ENCODE assay signal across 11 mouse cellular contexts in the genomic region with DNA sequence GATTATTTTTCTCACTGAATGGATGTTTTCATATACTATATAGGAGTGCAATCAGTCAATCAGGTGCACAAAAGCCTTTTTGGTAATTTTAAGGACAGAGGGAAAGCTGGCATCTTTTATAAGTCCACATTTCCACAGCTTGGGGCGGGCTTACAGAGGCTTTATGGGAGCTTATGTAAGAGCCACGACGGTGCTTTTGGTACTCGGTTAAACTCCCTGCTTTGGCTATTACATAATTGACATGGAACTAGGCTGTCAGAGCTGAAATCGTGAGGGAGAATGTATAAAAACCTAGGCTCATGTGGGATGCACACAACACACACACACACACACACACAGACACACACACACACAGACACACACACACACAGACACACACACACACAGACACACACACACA. TPM values are rescaled to one million over a fixed set of nuclear protein-coding genes. Genes with fewer than 3 reads are reported as not detected.
DNase-seq lines count a peak whose midpoint lies in the region; ATAC-seq and TF ChIP-seq lines count a peak whose summit lies in the region.
"Had no signal": no experiment of that assay in that cellular context is flagged by ENCODE, and none has a peak within 500 bp of the region (broad histone marks: within the 10 kb centered on the region; RNA-seq: fewer than 3 reads in every experiment).

No protein-coding gene starts in this region.

- no peaks in the 10 kb centered on the region for H3K36me3 ChIP-seq in hindbrain, embryonic 12.5 days
- no peaks in the 10 kb centered on the region for H3K36me3 ChIP-seq in hindbrain, embryonic 11.5 days (ENCODE audit: control insufficient read depth, insufficient read depth, low read length)
- H3K36me3 ChIP-seq in midbrain, postnatal 0 days (ENCODE audit: insufficient read depth, low read length), result no peaks in the 10 kb centered on the region

- H3K4me1 ChIP-seq in hindbrain, embryonic 12.5 days, result peaks cover 19% of the 10 kb centered on the region
- peaks cover 4% of the 10 kb centered on the region; the same call in 1 of the 2 replicates for H3K4me1 ChIP-seq in hindbrain, embryonic 11.5 days (replicated peaks; ENCODE audit: control insufficient read depth, insufficient read depth, low read length)
- H3K4me1 ChIP-seq in midbrain, postnatal 0 days (ENCODE audit: insufficient read depth, low read length), result no peaks in the 10 kb centered on the region; the same call in 1 of the 2 replicates

- H3K4me2 ChIP-seq in hindbrain, embryonic 12.5 days (replicated peaks), result peak overlapping the region; percentile 97
- no peak overlapping the region for H3K4me2 ChIP-seq in hindbrain, embryonic 11.5 days (replicated peaks; ENCODE audit: low read depth, low read length)
- peak overlapping the region; percentile 84 for H3K4me2 ChIP-seq in midbrain, postnatal 0 days (ENCODE audit: low read depth, low read length, poor library complexity, severe bottlenecking)

- no peak overlapping the region for H3K9ac ChIP-seq in hindbrain, embryonic 12.5 days
- H3K9ac ChIP-seq in hindbrain, embryonic 11.5 days (ENCODE audit: low read depth, low read length), result no peak overlapping the region
- H3K9ac ChIP-seq in midbrain, postnatal 0 days (replicated peaks; ENCODE audit: low read length, poor library complexity, severe bottlenecking), result no peak overlapping the region
- H3K9ac ChIP-seq: liver, embryonic 14.5 days had no signal

- WGBS in hindbrain, embryonic 12.5 days, result 34% methylated on average over 5 of the region's 5 CpGs
- WGBS in hindbrain, embryonic 11.5 days, result 50% methylated on average over 5 of the region's 5 CpGs
- 16% methylated on average over 5 of the region's 5 CpGs for WGBS in midbrain, postnatal 0 days

- H3K4me3 ChIP-seq in hindbrain, embryonic 12.5 days, result peak overlapping the region; percentile 70
- H3K4me3 ChIP-seq in hindbrain, embryonic 11.5 days (ENCODE audit: low read depth, low read length), result no peak overlapping the region
- peak overlapping the region; percentile 75 for H3K4me3 ChIP-seq in midbrain, postnatal 0 days (ENCODE audit: low read depth, low read length)
- H3K4me3 ChIP-seq: megakaryocyte, embryonic 14.5 days had no signal

- peaks cover 35% of the 10 kb centered on the region for H3K27me3 ChIP-seq in hindbrain, embryonic 12.5 days
- H3K27me3 ChIP-seq in hindbrain, embryonic 11.5 days (ENCODE audit: control insufficient read depth, insufficient read depth, low read length), result peaks cover 17% of the 10 kb centered on the region
- no peaks in the 10 kb centered on the region for H3K27me3 ChIP-seq in midbrain, postnatal 0 days (ENCODE audit: insufficient read depth, low read length)

- DNase-seq in hindbrain, embryonic 11.5 days (ENCODE audit: low spot score), result no peak
- peak; percentile 81 for DNase-seq in cerebellum, adult 11-12 months
- peak; percentile 42 to 61 for DNase-seq in cerebellum, postnatal 14 days
- DNase-seq in midbrain, postnatal 0 days (ENCODE audit: low spot score), result no peak
- no peak for DNase-seq in urinary bladder, postnatal 25 days (ENCODE audit: low spot score)
- DNase-seq: heart, postnatal 10 days; kidney, postnatal 14 days had no signal

- H3K9me3 ChIP-seq in hindbrain, embryonic 12.5 days (replicated peaks), result no peaks in the 10 kb centered on the region
- no peaks in the 10 kb centered on the region for H3K9me3 ChIP-seq in hindbrain, embryonic 11.5 days (ENCODE audit: control insufficient read depth, low read length)
- H3K9me3 ChIP-seq in midbrain, postnatal 0 days (ENCODE audit: low read length), result no peaks in the 10 kb centered on the region

- no peak for TF ChIP-seq CTCF in midbrain, postnatal 0 days (IDR thresholded peaks at IDR 0.05)

- no peak for ATAC-seq in hindbrain, embryonic 12.5 days (ENCODE audit: low FRiP score)
- ATAC-seq in hindbrain, embryonic 11.5 days (ENCODE audit: low FRiP score), result no peak
- ATAC-seq in midbrain, postnatal 0 days (ENCODE audit: low FRiP score), result no peak
- no peak for ATAC-seq in granulocyte monocyte progenitor cell, adult 5-6 weeks (replicated peaks; ENCODE audit: poor library complexity, severe bottlenecking)

- H3K27ac ChIP-seq in hindbrain, embryonic 12.5 days, result no peak overlapping the region
- H3K27ac ChIP-seq in hindbrain, embryonic 11.5 days (ENCODE audit: low read depth, low read length), result no peak overlapping the region
- no peak overlapping the region for H3K27ac ChIP-seq in midbrain, postnatal 0 days (ENCODE audit: low read depth, low read length)
- H3K27ac ChIP-seq: liver, embryonic 14.5 days had no signal

RNA-seq across cellular contexts. Expression of gene Mtus2, which starts 2.0 kb away (rescaled TPM):
- polyA plus RNA-seq in hindbrain, embryonic 12.5 days (2016; fragmentation: Nextera tagmentation; extraction: Ambion mirVana), result 48.9 and 49.7 TPM in 2 replicates
- polyA plus RNA-seq in hindbrain, embryonic 11.5 days (2014; fragmentation: Nextera tagmentation; extraction: Ambion mirVana), result 22.2 and 29.2 TPM in 2 replicates
- total RNA-seq in midbrain, postnatal 0 days (2014; rRNA removed), result 38.0 and 54.7 TPM in 2 replicates
- 36.6 and 41.6 TPM in 2 replicates for polyA plus RNA-seq in midbrain, postnatal 0 days (2015; fragmentation: Nextera tagmentation; extraction: Ambion mirVana)
- total RNA-seq in granulocyte monocyte progenitor cell, adult 5-6 weeks (2014; fragmentation: Nextera tagmentation), result 1.2 and 2.2 TPM in 2 replicates
- 0.82 and 1.1 TPM in 2 replicates for total RNA-seq in granulocyte monocyte progenitor cell, adult 5-6 weeks (2017)

Comparison
In these comparisons a context has a peak if more than half of its experiments do, and no peak if none do; other contexts are left out.
1. DNase-seq: peak in cerebellum, adult 11-12 months (single experiment) and cerebellum, postnatal 14 days (2 of 2); none in hindbrain, embryonic 11.5 days (single experiment), midbrain, postnatal 0 days (single experiment) and urinary bladder, postnatal 25 days (single experiment).